Mouse (Mus musculus) midbrain, embryonic 10.5 days (tissue): Measurements from ENCODE around the gene Ttc3. TPM values are rescaled to one million over a fixed set of nuclear protein-coding genes. Genes with fewer than 3 reads are reported as not detected.
A peak's percentile ranks its signal among the peaks of the same experiment; 100 is the strongest.

Experiments used
- DNase-seq: peaks from one replicate; pipeline ENCODE4 v3.0.0-alpha.2; 2017; ENCODE audit warnings: low spot score
- H3K27ac ChIP-seq: fragments of 300-500 bp; sonication (generic); replicated peaks from 2 replicates; pipeline ENCODE4 v1.5.1; 2016; ENCODE audit warnings: mild to moderate bottlenecking
- H3K27me3 ChIP-seq: fragments of 300-500 bp; sonication (generic); 2 replicates; pipeline ENCODE4 v1.6.1; 2016; ENCODE audit warnings: low read depth, mild to moderate bottlenecking; ENCODE audit not compliant: poor library complexity, severe bottlenecking
- H3K36me3 ChIP-seq: fragments of 300-500 bp; sonication (generic); 2 replicates; pipeline ENCODE4 v1.6.1; 2016; ENCODE audit warnings: mild to moderate bottlenecking, moderate library complexity
- H3K4me1 ChIP-seq: fragments of 300-500 bp; sonication (generic); 2 replicates; pipeline ENCODE4 v1.6.1; 2016
- H3K4me3 ChIP-seq: fragments of 300-500 bp; sonication (generic); 2 replicates; pipeline ENCODE4 v1.5.1; 2016; ENCODE audit warnings: mild to moderate bottlenecking, moderate library complexity
- H3K9me3 ChIP-seq: fragments of 300-500 bp; sonication (generic); replicated peaks from 2 replicates; pipeline ENCODE4 v1.6.1; 2016; ENCODE audit warnings: mild to moderate bottlenecking
- WGBS: fragments of 180-500 bp; shearing (Covaris S2); methylation state at CpG from one replicate; pipeline ENCODE4 v1.1.7; 2016; 5-methylcytosine and 5-hydroxymethylcytosine counted together
- polyA plus RNA-seq: library from polyadenylated mRNA; unstranded; fragments of >200 nt; fragmentation: Nextera tagmentation; extraction: Ambion mirVana; gene quantifications from 2 replicates; pipeline ENCODE4 v1.2.1, GENCODE M21; 2016

The Ttc3 gene
- polyA plus RNA-seq, 1 experiment from 2014 or later = 327 TPM

GRCm38 (mm10) chr16:94347080-94347731 lies 23.2 kb upstream of the Ttc3 start:
- Histone ChIP-seq H3K27me3 (no peaks in the 10 kb centered on the region), H3K4me1 (peaks cover 10% of the 10 kb centered on the region), H3K9me3 (no peaks in the 10 kb centered on the region), H3K36me3 (no peaks in the 10 kb centered on the region), H3K27ac (no peak overlapping the region), H3K4me3 (no peak overlapping the region)
- DNase-seq = no peak
- WGBS = 86% methylated on average over 7 of the region's 7 CpGs

- no peak for DNase-seq
- 83% methylated on average over 2 of the region's 2 CpGs for WGBS
- Histone ChIP-seq H3K9me3 (no peaks in the 10 kb centered on the region), H3K4me1 (peaks cover 14% of the 10 kb centered on the region), H3K27ac (no peak overlapping the region), H3K36me3 (no peaks in the 10 kb centered on the region), H3K27me3 (no peaks in the 10 kb centered on the region), H3K4me3 (no peak overlapping the region)
These were observed 21.6 kb upstream of the Ttc3 start for GRCm38 (mm10) chr16:94348779-94349178.

GRCm38 (mm10) chr16:94349588-94350286 lies 20.7 kb upstream of the Ttc3 start:
- Histone ChIP-seq H3K4me1 (peaks cover 16% of the 10 kb centered on the region), H3K9me3 (no peaks in the 10 kb centered on the region), H3K27ac (no peak overlapping the region), H3K4me3 (no peak overlapping the region), H3K27me3 (no peaks in the 10 kb centered on the region), H3K36me3 (no peaks in the 10 kb centered on the region)
- DNase-seq = no peak
- WGBS = 80% methylated on average over 11 of the region's 11 CpGs

- no peak for DNase-seq
- Histone ChIP-seq H3K4me1 (peaks cover 16% of the 10 kb centered on the region), H3K36me3 (no peaks in the 10 kb centered on the region), H3K27ac (no peak overlapping the region), H3K27me3 (no peaks in the 10 kb centered on the region), H3K9me3 (no peaks in the 10 kb centered on the region), H3K4me3 (no peak overlapping the region)
- WGBS = 83% methylated on average over 10 of the region's 10 CpGs
These were observed 20.1 kb upstream of the Ttc3 start for GRCm38 (mm10) chr16:94350287-94350677.

GRCm38 (mm10) chr16:94354450-94354849 lies 16.0 kb upstream of the Ttc3 start:
- Histone ChIP-seq H3K27me3 (no peaks in the 10 kb centered on the region), H3K4me1 (peaks cover 16% of the 10 kb centered on the region), H3K9me3 (no peaks in the 10 kb centered on the region), H3K4me3 (no peak overlapping the region), H3K36me3 (no peaks in the 10 kb centered on the region), H3K27ac (no peak overlapping the region)
- no peak for DNase-seq
- 66% methylated on average over 9 of the region's 9 CpGs for WGBS

GRCm38 (mm10) chr16:94356046-94356445 lies 14.4 kb upstream of the Ttc3 start:
- WGBS = 76% methylated on average over 7 of the region's 7 CpGs
- DNase-seq = no peak
- no peaks in the 10 kb centered on the region for H3K36me3 ChIP-seq
- peaks cover 9% of the 10 kb centered on the region; the same call in 1 of the 2 replicates for H3K4me1 ChIP-seq
- H3K4me3 ChIP-seq = no peak overlapping the region
- no peak overlapping the region for H3K27ac ChIP-seq
- H3K27me3 ChIP-seq = no peaks in the 10 kb centered on the region
- H3K9me3 ChIP-seq = no peaks in the 10 kb centered on the region

GRCm38 (mm10) chr16:94356776-94357494 lies 13.5 kb upstream of the Ttc3 start:
- no peak overlapping the region for H3K27ac ChIP-seq
- DNase-seq = no peak
- no peaks in the 10 kb centered on the region for H3K9me3 ChIP-seq
- H3K27me3 ChIP-seq = no peaks in the 10 kb centered on the region
- peaks cover 11% of the 10 kb centered on the region for H3K4me1 ChIP-seq
- no peak overlapping the region for H3K4me3 ChIP-seq
- WGBS = 85% methylated on average over 11 of the region's 11 CpGs
- H3K36me3 ChIP-seq = no peaks in the 10 kb centered on the region

- 86% methylated on average over 3 of the region's 3 CpGs for WGBS
- Histone ChIP-seq H3K9me3 (no peaks in the 10 kb centered on the region), H3K36me3 (no peaks in the 10 kb centered on the region), H3K27me3 (no peaks in the 10 kb centered on the region), H3K4me3 (no peak overlapping the region), H3K4me1 (peaks cover 17% of the 10 kb centered on the region), H3K27ac (no peak overlapping the region)
- DNase-seq = no peak
These were observed 12.3 kb upstream of the Ttc3 start for GRCm38 (mm10) chr16:94358091-94358490.

- no peak overlapping the region for H3K27ac ChIP-seq
- no peak for DNase-seq
- H3K4me3 ChIP-seq = no peak overlapping the region
- 90% methylated on average over 13 of the region's 13 CpGs for WGBS
- peaks cover 15% of the 10 kb centered on the region for H3K36me3 ChIP-seq
- no peaks in the 10 kb centered on the region for H3K9me3 ChIP-seq
- no peaks in the 10 kb centered on the region for H3K27me3 ChIP-seq
- peaks cover 8% of the 10 kb centered on the region for H3K4me1 ChIP-seq
These were observed 9.7 kb upstream of the Ttc3 start for GRCm38 (mm10) chr16:94360578-94361350.

- Histone ChIP-seq H3K27ac (peak overlapping the region; percentile 46; the same call in 1 of the 2 replicates), H3K27me3 (no peaks in the 10 kb centered on the region), H3K4me3 (no peak overlapping the region), H3K36me3 (peaks cover 15% of the 10 kb centered on the region), H3K4me1 (peaks cover 8% of the 10 kb centered on the region), H3K9me3 (no peaks in the 10 kb centered on the region)
- 58% methylated on average over 10 of the region's 10 CpGs for WGBS
- DNase-seq = peak; percentile 40
These were observed 8.1 kb upstream of the Ttc3 start for GRCm38 (mm10) chr16:94362174-94362873.

GRCm38 (mm10) chr16:94363814-94364213 lies 6.6 kb upstream of the Ttc3 start:
- no peak for DNase-seq
- Histone ChIP-seq H3K9me3 (no peaks in the 10 kb centered on the region), H3K4me3 (no peak overlapping the region), H3K36me3 (peaks cover 15% of the 10 kb centered on the region), H3K4me1 (peaks cover 13% of the 10 kb centered on the region), H3K27me3 (no peaks in the 10 kb centered on the region), H3K27ac (no peak overlapping the region)
- WGBS = 89% methylated on average over 4 of the region's 4 CpGs

- Histone ChIP-seq H3K4me3 (no peak overlapping the region), H3K27ac (no peak overlapping the region), H3K27me3 (no peaks in the 10 kb centered on the region), H3K9me3 (no peaks in the 10 kb centered on the region), H3K4me1 (peaks cover 23% of the 10 kb centered on the region), H3K36me3 (peaks cover 15% of the 10 kb centered on the region)
- no peak for DNase-seq
- WGBS = 94% methylated on average over 3 of the region's 3 CpGs
These were observed 5.0 kb upstream of the Ttc3 start for GRCm38 (mm10) chr16:94365435-94365834.
